Mouse (Mus musculus): ENCODE measurements around the gene Golga7b. TPM values are rescaled to one million over a fixed set of nuclear protein-coding genes. Genes with fewer than 3 reads are reported as not detected.

The Golga7b gene
- under 1 TPM; 0.05 to 0.23 TPM for polyA plus RNA-seq (2017; shearing (Covaris generic))

DNA sequence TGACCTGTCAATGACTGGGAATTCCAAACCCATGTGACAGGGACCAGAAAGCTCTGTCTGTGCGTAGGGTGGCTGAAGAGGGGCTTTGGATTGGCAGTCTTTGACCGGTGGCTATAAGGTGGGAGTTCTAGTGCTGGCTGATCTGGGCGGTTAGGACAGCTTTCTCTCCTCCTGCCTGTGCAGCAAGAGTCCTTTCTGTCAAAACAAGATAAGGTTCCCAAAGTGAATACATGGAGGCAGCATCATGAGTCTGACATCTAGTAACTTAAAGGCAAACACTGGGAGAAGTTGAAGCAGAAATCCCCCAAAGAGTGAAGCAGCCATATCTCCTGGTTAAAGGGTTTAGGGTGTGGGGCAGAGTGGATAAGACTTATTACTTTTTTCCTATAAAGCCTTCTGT is at the start of gene Golga7b:
Gene Golga7b, plus strand, starts transcription at position 56 of the 400 bp plus-strand sequence.

DNA sequence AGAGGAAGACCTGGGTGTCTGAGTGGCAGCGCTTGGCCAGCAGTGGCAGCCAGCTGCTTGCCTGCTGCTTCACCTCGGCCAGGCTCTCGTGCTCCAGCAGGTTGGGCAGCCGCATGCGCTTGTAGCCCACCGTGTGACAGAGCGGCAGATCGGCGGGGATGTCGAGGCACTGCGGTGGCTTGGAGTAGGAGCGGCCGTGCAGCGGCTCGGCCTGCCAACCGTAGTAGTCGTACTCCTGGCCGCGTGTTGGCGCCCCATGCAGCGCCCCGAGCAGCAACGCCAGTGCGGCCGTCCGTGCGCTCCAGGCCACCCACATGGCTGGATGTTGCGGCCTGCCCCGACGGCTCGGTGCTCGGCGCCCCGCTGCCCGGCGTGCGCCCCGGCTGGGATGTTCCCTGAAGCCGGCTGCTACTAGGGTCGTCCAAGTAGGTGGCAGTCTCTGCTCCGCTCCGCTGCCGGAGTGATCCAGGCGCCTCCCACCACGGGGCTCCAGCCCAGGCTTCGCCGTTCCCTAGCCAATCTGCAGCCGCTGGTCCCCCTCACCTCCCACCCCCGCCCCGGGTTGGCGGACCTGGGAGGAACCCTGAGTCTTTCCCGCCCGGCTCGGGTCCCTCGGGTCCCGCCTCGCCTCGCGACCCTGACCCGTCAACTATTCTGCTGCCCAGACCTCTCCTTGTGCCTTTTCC is 45.5 kb upstream of the Golga7b start, which contains the start of gene Sfrp5:
Gene Sfrp5, minus strand, starts transcription at position 557 of the 686 bp plus-strand sequence.

Other genes with a start within 250 kb of the Golga7b start
- under 1 TPM in 1 of 2 experiments, not detected in 1; 0.26 TPM for gene Ankrd2, start 211.6 kb upstream of the Golga7b start, polyA plus RNA-seq (2017; shearing (Covaris generic))
- under 1 TPM; 0.36 to 0.37 TPM for gene Hoga1, start 202.0 kb upstream of the Golga7b start, polyA plus RNA-seq (2017; shearing (Covaris generic))
- 1 to 10 TPM in 1 of 2 experiments, under 1 TPM in 1; 0.11 to 1.5 TPM for gene 4933411K16Rik, start 195.3 kb upstream of the Golga7b start, polyA plus RNA-seq (2017; shearing (Covaris generic))
- 1 to 10 TPM in 1 of 2 experiments, under 1 TPM in 1; 0.43 to 1.1 TPM for gene Morn4, start 161.2 kb upstream of the Golga7b start, polyA plus RNA-seq (2017; shearing (Covaris generic))
- 10 to 100 TPM; 32.6 to 35.0 TPM for gene Pi4k2a, start 157.1 kb upstream of the Golga7b start, polyA plus RNA-seq (2017; shearing (Covaris generic))
- 10 to 100 TPM in 1 of 2 experiments, 1 to 10 TPM in 1; 5.1 to 10.4 TPM for gene Avpi1, start 118.5 kb upstream of the Golga7b start, polyA plus RNA-seq (2017; shearing (Covaris generic))
- gene Marveld1, start 100.2 kb upstream of the Golga7b start, polyA plus RNA-seq (2017; shearing (Covaris generic)), result 10 to 100 TPM; 41.1 to 49.9 TPM
- gene Zfyve27, start 83.6 kb upstream of the Golga7b start, polyA plus RNA-seq (2017; shearing (Covaris generic)), result 10 to 100 TPM; 50.9 to 67.9 TPM
- gene Sfrp5, start 45.3 kb upstream of the Golga7b start, polyA plus RNA-seq (2017; shearing (Covaris generic)), result under 1 TPM in 1 of 2 experiments, not detected in 1; 0.15 TPM
- under 1 TPM in 1 of 2 experiments, not detected in 1; 0.60 TPM for gene Crtac1, start 184.2 kb downstream of the Golga7b start, polyA plus RNA-seq (2017; shearing (Covaris generic))

All from inflammation-experienced regulatory T-cells (primary cell).